Mouse (Mus musculus) small intestine, adult 10 weeks (tissue): Measurements from ENCODE around the gene Fdx1l. TPM values are rescaled to one million over a fixed set of nuclear protein-coding genes. Genes with fewer than 3 reads are reported as not detected.

Experiments
- polyA plus RNA-seq: library from polyadenylated mRNA; stranded (reverse); fragments of 350-450 nt; fragmentation: Illumina TruSeq; extraction: RNeasy Lipid Tissue Mini Kit (QIAGEN cat#74804); gene quantifications from one replicate; pipeline ENCODE4 v1.2.3, GENCODE M21; 2014; ENCODE audit warnings: low replicate concordance

Fdx1l gene
- not detected for polyA plus RNA-seq

DNA sequence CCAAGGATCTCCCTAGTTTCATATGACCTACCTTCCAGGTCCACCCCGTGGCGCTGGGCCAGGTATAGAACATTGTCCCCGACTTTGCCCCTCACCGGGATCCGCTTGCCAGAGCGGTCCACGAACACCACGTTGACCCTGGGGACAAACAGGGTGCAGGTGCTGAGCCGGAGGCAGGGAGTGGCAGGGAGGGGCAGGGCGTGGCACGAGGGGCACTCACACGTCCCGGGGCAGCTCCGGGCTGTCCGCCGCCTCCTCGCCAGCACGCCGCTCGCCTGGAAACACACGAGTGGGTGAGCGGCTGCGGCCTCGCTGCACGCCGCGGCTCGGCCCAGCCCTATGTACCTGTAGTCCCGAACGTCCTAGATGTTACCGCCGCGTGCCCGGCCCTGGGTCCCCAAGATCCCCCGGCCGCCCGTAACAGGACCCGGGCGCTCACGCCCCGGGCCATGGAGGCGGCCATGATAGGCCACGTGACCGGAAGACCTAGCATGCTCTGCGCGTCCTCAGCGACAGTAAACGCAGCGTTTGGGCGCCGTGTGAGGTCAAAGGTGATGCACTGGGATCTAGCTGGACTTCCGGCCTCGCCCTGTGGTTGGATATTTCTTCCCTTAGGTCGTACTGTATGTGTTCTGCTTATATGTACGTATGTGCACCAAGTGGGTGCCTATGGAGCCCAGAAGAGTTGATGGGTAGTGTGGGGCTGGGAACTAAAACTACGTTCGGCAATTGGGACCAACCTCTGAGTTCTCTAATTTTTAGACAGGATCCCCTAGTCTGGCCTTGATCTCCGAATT is at the start of gene Fdx1l, which contains the start of gene Gm49373:
Fdx1l (minus strand) TSS at position 571 of the 797 bp plus-strand sequence.
Gm49373 (minus strand) TSS at position 53 of the 797 bp plus-strand sequence.

GRCm38 (mm10) chr9:21091707-21092320 is 18.4 kb upstream of the Fdx1l start, which contains the start of the genes Gm38431 and Raver1:
Gene Gm38431, minus strand, starts transcription at chr9:21091997.
Gene Raver1, minus strand, starts transcription at chr9:21092008.

GRCm38 (mm10) chr9:21067006-21067684 is 6.3 kb downstream of the Fdx1l start, which contains the start of gene Zglp1:
Gene Zglp1, minus strand, starts transcription at chr9:21067093.

DNA sequence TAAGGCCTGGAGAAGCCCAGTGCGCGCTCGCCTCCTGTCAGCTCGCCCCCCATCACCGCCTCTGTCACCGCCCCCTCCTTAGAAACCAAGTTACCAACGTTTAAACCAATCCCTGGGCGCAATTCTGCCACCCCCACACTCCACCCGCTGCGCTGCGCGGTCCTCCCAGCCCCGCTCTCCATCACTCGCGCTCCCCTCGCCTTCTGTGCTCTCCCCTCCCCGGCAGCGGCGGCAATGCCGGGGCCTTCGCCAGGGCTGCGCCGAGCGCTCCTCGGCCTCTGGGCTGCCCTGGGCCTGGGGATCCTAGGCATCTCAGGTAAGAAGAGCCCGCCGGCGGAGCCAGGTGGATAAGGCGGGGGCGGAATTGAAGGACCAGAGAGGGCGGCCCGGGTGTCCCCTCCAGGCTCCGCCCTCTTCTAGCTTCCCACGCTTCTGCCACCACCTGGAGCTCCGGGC is 41.5 kb downstream of the Fdx1l start, which contains the start of gene Icam5:
Icam5 (plus strand) TSS at position 178 of the 456 bp plus-strand sequence.

DNA sequence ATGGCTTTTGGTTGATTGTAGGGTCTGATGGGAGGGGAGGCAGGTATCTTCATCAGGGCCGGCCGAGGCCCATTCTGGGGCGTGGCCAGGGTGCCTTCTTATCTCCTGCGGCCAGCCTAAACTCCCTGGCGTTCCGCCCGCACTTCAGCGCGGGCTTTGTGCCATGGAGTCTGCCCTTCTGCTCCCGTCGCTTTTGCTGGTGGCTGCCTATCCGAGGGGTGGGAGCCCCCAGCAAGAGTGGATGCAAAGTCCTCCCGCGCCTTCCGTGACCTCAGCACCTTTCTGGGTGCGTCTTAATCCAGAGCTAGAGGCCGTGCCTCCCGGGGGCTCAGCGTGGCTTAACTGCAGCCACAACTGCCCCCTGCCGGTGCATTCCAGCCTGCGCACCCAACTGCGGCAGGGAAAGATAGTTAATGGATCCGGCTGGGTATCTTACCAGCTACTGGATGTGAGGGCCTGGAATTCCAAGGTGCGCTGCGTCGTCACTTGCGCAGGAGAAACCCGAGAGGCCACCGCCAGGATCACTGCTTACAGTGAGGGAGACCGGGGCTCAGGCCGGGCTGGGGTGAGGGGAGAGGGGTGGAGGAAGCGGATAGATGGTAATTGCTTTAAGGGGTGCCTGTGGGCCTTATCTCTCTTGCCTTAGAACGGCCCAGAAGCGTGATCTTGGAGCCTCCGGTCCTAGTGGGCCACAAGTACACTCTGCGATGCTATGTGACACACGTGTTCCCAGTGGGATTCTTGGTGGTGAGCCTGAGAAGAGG is 43.9 kb downstream of the Fdx1l start, which contains the start of gene Icam4:
Icam4 (plus strand) TSS at position 83 of the 764 bp plus-strand sequence.

Other genes with a start within 250 kb of the Fdx1l start
- 3.6 TPM for gene A230050P20Rik, start 205.0 kb downstream of the Fdx1l start, polyA plus RNA-seq
- not detected for gene Angptl6, start 193.9 kb downstream of the Fdx1l start, polyA plus RNA-seq
- 0.48 TPM for gene Ppan, start 185.4 kb downstream of the Fdx1l start, polyA plus RNA-seq
- 8.9 TPM for gene Eif3g, start 175.0 kb downstream of the Fdx1l start, polyA plus RNA-seq
- gene Dnmt1, start 113.7 kb downstream of the Fdx1l start, polyA plus RNA-seq, result 5.3 TPM
- gene S1pr2, start 96.8 kb downstream of the Fdx1l start, polyA plus RNA-seq, result 0.07 TPM
- gene Mrpl4, start 70.9 kb downstream of the Fdx1l start, polyA plus RNA-seq, result 1.6 TPM
- gene Icam1, start 57.6 kb downstream of the Fdx1l start, polyA plus RNA-seq, result 2.1 TPM
- gene Icam4, start 44.2 kb downstream of the Fdx1l start, polyA plus RNA-seq, result not detected
- gene Icam5, start 41.5 kb downstream of the Fdx1l start, polyA plus RNA-seq, result not detected
- gene Zglp1, start 6.5 kb downstream of the Fdx1l start, polyA plus RNA-seq, result not detected
- gene Gm49373, start 518 bp downstream of the Fdx1l start, polyA plus RNA-seq, result 0.22 TPM
- 1.3 TPM for gene Gm38431, start 18.4 kb upstream of the Fdx1l start, polyA plus RNA-seq
- 10.2 TPM for gene Raver1, start 18.4 kb upstream of the Fdx1l start, polyA plus RNA-seq
- gene Tyk2, start 57.6 kb upstream of the Fdx1l start, polyA plus RNA-seq, result 2.3 TPM
- gene Cdc37, start 76.4 kb upstream of the Fdx1l start, polyA plus RNA-seq, result 1.6 TPM
- 0.48 TPM for gene Pde4a, start 92.1 kb upstream of the Fdx1l start, polyA plus RNA-seq
- gene Keap1, start 165.7 kb upstream of the Fdx1l start, polyA plus RNA-seq, result 5.1 TPM
- gene S1pr5, start 174.8 kb upstream of the Fdx1l start, polyA plus RNA-seq, result not detected
- 1.1 TPM for gene Atg4d, start 191.7 kb upstream of the Fdx1l start, polyA plus RNA-seq
- gene Kri1, start 214.4 kb upstream of the Fdx1l start, polyA plus RNA-seq, result 0.89 TPM
- 3.7 TPM for gene Cdkn2d, start 217.8 kb upstream of the Fdx1l start, polyA plus RNA-seq
- 3.9 TPM for gene Ap1m2, start 238.7 kb upstream of the Fdx1l start, polyA plus RNA-seq
- 3.9 TPM for gene Slc44a2, start 247.1 kb upstream of the Fdx1l start, polyA plus RNA-seq